Mouse (Mus musculus): ENCODE data around the gene Dcbld2. TPM values are rescaled to one million over a fixed set of nuclear protein-coding genes. Genes with fewer than 3 reads are reported as not detected.

The Dcbld2 gene
- 10 to 100 TPM; 26.0 to 26.1 TPM for total RNA-seq (2021)

DNA sequence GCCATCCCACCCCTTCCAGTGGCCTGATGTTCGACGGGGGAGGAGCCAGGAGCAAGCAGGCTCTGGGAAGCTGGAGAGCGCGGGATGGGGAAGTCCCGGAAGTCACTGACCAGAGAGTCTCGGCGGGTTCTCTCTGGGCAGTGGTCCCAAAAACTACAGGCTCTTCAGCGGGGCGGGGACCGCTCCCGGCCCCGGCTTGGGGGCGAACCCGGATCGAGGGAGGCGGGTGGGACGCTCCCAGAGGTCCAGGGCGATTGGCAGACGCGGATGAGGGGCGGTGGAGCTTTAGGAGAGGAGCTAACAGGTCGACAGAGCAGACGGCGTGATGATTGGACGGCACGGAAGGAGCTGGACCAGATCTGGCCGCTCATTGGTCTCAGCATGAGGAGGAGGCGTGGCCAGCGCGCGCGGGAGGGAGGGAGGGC lies at the start of gene Dcbld2:
Gene Dcbld2 (plus strand): TSS at position 382 of the 425 bp plus-strand sequence.
- intact Hi-C loops (cut with DNase I), result loop anchor here (5.0 kb wide), 1 partner anchor 44 kb away; no protein-coding TSS in a partner anchor
- peak; percentile 96 to 97 for DNase-seq (ENCODE audit: low spot score in 2 of 2)

DNA sequence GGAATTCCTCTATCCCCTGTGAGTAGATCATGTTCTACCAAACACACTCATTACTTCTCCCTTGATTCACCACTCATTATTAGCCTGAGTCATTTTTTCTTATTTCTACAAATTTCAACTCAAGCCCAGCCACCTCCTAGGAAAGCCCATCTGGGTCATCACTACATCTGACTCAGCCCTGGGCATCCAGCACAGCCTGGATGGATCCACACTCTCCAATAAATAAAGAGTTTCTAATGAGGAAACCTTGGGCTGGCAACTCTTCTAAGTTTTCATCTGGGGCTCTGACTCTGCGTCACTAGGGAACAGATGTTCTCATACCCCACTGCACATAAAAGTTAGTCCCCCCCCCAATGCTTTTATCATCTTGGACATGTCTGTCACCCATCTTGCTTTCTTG lies 31.1 kb upstream of the Dcbld2 start:
- intact Hi-C loops (cut with DNase I), result no loop called here
- no peak for DNase-seq (ENCODE audit: low spot score in 2 of 2)

DNA sequence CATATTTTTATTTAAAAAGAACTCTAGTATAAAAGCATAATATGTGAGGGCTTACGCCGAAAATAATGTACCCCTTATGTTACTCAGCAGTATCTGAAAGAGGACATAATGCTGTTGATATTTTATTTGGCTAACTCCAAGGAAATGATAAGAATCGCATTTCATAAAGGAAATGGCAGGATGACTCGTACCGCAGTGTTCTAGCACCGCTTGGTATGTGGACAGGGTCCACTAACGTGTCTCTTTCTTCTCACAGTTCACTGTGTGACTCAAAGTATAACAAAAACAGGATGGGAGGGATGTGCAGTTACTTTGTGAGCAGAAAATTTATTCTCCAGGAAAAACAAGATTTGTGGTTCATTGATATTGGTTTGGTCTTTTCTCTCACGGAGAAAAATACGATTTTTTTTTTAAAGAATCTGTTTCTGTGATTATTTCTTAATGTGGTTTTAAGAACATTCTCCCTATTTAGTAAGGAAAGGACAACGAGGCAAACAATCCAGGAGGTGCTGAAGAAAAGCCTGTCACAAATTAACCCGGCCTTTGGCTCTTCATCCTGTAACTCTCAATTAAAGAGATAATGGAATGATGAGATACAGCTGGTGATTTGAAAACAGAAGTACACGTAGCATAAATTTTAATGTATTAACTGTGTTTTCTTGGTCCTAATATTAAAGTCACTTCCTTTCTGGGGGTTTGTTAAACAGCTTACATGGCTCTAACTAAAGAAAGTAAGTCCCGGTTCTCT lies 30.3 kb upstream of the Dcbld2 start:
- intact Hi-C loops (cut with DNase I), result no loop called here
- DNase-seq (ENCODE audit: low spot score in 2 of 2), result no peak

DNA sequence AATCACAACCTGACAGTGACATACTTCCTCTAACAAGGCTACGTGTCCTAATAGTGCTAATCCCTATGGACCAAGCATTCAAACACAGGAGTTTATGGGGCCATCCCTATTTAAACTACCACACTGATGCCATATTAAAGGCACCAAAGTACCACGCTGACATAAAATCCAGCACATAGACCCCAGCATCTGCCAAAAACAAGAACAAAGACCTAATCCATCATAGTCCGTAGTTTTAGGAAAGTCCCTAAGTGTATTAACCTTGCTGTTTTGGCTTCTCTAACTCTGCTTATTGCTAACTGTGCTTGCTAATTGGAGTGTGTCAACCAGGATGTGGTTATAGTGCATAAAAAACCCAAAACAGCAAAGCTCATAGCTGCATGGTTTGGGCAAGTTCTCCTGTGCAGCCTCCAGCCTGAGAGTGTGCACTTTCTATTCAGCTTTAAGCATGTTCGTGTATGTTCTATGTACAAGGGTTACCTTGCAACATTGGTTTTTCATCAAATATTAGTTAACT lies 21.9 kb upstream of the Dcbld2 start:
- intact Hi-C loops (cut with DNase I), result no loop called here
- no peak for DNase-seq (ENCODE audit: low spot score in 2 of 2)

DNA sequence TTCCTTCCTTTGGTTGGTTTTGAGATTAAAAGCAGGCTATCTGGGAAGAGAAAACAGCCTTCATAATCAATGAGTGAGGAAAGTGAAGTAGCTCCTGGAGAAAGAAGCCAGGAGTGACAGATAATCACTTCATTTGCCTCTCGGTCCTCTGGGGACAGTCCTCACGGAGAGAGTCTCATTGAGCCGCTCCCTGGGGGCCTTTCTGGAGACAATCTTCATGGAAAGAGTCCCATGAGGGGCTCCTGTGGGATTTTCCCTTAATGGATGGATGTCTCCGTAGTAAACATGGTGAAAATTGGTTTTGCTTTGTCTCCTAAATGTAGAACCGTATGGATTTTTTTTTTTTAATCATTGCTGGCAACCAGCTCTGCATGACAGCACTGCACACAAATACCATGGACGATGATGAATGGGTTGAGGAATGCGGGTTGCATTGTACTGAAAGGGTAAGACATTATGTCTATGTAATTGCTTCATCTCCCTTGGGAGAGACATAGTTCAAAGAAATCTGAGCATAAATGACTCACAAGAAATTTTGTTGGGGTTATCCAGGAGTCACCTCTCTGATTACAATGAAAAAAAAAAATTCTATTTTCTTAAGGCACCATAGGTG lies 19.0 kb upstream of the Dcbld2 start:
- no peak for DNase-seq (ENCODE audit: low spot score in 2 of 2)
- intact Hi-C loops (cut with DNase I), result no loop called here

DNA sequence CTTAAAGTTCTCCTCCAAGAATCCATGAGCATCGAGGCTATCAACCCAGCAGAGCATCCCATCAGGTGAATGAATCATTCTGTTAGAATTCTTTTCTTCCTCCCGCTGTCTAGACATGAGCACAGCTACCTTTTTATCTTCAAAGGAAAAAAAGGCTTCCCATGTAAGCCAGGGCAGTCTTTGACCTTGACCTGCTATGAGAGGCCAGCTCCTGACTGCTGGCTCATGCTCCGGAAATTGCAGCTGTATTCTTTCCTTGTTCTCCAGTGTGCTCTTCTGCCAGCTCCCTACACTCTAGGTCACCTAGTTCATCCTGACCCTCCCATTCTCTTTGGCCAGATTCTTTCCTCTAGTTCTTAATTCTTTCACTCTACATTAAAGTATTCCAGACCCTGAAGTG lies 15.2 kb upstream of the Dcbld2 start:
- intact Hi-C loops (cut with DNase I), result loop anchor here (10.0 kb wide), 1 partner anchor 88 kb away; no protein-coding TSS in a partner anchor
- DNase-seq (ENCODE audit: low spot score in 2 of 2), result no peak

DNA sequence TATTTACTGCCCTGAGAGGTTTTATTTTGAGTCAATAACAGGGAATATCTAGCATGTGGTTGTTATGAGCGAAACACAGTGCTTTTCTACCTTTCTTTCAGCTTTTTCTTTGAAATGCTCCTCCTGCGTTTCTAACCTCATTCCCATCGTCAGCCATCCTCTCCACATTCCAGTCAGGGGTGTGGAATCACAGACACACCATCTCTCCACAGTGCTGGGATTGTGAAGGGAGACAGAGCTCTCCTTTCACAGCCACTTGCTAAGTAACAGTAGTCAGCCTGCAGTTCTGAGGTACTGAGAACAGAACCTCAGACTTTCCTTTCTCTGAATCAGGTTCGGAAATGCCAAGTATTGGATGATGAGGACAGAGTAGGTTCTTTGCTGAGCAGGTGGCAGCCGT lies 14.1 kb upstream of the Dcbld2 start:
- intact Hi-C loops (cut with DNase I), result loop anchor here (10.0 kb wide), 1 partner anchor 89 kb away; no protein-coding TSS in a partner anchor
- DNase-seq (ENCODE audit: low spot score in 2 of 2), result no peak

DNA sequence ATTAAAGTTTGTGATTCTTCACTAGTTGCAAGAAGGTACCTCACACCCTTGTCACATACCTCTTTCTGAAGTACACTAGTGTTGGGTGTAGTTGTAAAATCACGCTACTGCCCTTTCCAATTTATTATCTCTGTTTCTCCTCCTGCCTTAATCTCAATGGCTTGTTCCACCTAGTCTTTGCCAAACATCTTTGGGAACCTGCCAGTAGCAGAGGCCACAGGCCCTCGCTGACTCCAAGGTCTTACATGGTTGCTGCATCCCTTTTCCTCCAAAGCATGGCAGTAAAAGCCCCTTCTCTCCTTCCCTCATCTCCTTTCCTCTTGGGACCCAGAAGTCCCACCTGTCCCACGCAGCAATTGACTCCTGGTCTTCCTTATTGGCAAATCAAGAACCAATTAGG lies 9.6 kb upstream of the Dcbld2 start:
- intact Hi-C loops (cut with DNase I), result loop anchor here (10.0 kb wide), 1 partner anchor 94 kb away; no protein-coding TSS in a partner anchor
- no peak for DNase-seq (ENCODE audit: low spot score in 2 of 2)

DNA sequence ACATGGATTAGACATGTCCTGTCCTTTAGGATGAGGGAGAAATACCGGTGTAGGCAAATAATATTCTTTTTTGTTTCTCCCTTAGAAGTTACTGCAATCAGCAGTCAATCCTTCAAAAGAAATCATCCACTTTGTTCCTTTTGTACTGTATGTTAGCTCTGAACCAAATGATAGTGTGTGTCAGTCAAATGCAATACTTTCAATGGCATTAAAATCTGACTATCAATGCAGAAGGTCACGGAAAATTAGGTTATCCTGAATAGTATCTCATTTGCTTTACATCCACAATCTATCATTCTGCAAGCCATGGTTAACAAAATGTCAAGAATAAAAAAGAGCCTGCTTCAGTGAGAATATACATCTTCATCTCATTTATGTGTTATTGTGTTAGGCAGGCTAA lies 7.2 kb upstream of the Dcbld2 start:
- no peak for DNase-seq (ENCODE audit: low spot score in 2 of 2)
- intact Hi-C loops (cut with DNase I), result no loop called here

DNA sequence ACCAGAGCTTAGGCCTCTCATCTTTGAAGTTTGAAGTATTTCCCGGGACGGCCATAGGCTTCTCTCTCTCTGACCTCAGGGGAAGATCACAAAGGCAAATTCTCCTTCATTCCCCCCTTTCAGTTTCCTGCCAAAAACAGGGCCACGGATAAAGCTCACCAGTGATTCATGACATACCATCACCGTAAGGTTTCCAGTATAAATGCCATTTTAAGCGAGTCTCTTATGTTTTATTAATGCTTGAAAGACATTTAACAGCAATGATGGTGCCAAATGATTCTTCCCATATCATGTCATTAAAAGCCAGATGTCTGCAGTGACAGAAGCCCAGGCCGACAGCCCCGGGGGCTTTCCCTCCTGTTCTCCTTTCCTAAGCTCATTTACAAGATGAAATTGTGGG lies 3.6 kb upstream of the Dcbld2 start:
- intact Hi-C loops (cut with DNase I), result loop anchor here (5.0 kb wide), 1 partner anchor 48 kb away; no protein-coding TSS in a partner anchor
- no peak for DNase-seq (ENCODE audit: low spot score in 2 of 2)

DNA sequence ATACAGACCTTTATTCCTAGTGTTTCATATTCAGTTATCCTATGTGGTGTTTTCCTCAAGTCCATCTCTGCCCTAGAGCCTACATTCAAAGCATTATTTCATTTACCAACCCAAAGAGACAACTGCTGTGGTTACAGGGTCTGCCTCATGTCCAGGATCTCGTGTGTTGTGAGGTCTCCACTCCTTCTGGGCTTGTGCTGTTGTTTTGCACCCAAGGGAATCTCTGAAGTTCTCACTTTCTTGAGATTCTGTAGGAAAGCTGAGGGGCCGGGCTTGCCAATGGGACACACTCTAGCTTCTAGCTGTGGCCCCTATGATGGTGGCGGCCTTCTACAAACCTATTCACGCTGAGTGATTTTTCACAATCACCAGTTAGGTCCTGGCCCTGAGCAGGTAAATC lies 3.0 kb upstream of the Dcbld2 start:
- intact Hi-C loops (cut with DNase I), result loop anchor here (5.0 kb wide), 1 partner anchor 47 kb away; no protein-coding TSS in a partner anchor
- DNase-seq (ENCODE audit: low spot score in 2 of 2), result no peak

DNA sequence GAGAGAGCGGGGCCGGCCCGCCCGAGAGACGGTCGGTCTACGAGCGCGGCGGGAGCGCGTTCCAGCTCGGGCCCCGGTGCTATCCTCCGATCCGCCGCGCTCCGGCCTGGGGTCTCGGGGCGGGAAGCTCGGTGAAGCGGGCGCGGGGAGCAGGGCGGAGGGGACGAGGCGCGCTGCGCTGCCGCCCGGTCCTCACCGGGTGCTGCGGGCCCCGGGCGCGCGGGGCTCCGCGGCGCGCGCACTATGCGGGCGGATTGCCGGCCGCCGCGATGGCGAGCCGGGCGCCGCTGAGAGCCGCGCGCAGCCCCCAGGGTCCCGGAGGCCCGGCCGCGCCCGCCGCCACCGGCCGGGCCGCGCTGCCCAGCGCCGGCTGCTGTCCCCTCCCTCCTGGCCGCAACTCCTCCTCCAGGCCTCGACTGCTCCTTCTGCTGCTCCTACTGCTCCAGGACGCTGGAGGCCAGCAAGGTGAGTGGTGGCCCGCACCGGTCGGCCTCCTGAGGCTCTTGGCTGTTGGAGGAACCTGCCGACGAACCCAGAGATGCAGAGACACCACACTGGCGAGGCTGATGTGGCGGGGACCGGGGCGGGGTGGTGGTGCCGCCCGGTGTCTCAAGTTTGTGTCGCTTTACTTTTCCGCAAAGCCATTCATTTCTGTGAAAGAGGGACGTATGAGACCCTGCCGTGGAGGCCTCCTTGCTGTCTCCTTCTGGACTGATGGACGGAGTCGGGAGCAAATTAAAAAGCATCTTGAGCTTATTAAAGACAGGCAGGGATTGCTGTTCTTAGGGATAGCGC lies 441 bp downstream of the Dcbld2 start:
- intact Hi-C loops (cut with DNase I), result loop anchor here (5.0 kb wide), 1 partner anchor 44 kb away; no protein-coding TSS in a partner anchor
- peak; percentile 43 to 48 for DNase-seq (ENCODE audit: low spot score in 2 of 2)

DNA sequence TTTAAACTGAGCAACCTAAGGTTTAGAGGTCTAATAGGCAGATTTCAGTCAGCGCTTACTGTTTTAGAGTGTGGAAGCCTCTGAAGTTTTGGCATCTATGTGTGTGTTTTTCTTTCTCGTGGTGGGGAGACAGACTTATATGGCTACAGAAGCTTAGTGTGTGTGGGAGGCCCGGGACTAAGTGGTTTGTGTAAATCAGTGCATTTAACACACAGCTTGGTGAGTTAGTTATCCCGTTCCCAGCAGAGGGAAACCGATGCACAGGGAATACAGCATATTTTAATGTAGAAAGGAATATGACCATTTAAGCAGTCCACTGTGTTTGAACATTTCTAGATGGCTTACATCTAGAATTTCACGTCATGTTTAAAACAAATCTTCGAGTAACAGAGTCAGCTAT lies 1.6 kb downstream of the Dcbld2 start:
- no peak for DNase-seq (ENCODE audit: low spot score in 2 of 2)
- intact Hi-C loops (cut with DNase I), result loop anchor here (5.0 kb wide), 1 partner anchor 42 kb away; no protein-coding TSS in a partner anchor

DNA sequence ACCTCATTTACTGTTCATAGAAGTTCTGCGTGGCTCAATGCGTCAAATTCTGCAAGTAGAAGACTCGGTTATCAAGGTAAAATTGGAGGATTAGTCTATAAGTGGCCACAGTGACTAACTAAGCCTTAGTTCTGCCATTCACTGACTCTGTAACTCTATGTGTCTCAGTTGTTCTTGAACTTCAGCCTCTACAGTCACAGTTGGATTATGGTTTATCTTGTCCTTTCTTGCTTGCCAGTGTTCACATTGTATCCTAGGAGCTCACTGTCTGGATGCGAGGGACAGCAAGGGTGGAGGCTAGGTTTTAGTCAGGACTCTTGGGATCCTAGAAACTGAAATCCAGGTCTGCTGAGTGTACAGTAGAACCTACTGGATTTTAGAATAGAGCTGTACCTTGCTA lies 6.6 kb downstream of the Dcbld2 start:
- intact Hi-C loops (cut with DNase I), result no loop called here
- DNase-seq (ENCODE audit: low spot score in 2 of 2), result no peak

DNA sequence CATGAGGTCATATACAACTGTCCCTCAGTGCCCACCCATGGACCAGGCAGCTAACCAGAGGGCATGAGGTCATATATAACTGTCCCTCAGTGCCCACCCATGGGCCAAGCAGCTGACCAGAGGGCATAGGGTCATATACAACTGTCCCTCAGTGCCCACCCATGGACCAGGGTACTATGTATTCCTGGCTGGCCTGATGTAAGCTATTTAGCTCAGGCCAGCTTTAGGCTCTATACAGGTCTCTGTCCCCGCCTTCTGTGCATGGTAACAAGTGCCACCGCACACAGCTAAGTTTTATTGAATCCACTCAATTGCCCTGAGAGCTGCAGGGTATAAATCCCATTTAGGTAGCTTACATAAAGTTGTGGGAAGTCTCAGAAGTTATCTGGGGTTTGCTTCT lies 7.3 kb downstream of the Dcbld2 start:
- intact Hi-C loops (cut with DNase I), result no loop called here

DNA sequence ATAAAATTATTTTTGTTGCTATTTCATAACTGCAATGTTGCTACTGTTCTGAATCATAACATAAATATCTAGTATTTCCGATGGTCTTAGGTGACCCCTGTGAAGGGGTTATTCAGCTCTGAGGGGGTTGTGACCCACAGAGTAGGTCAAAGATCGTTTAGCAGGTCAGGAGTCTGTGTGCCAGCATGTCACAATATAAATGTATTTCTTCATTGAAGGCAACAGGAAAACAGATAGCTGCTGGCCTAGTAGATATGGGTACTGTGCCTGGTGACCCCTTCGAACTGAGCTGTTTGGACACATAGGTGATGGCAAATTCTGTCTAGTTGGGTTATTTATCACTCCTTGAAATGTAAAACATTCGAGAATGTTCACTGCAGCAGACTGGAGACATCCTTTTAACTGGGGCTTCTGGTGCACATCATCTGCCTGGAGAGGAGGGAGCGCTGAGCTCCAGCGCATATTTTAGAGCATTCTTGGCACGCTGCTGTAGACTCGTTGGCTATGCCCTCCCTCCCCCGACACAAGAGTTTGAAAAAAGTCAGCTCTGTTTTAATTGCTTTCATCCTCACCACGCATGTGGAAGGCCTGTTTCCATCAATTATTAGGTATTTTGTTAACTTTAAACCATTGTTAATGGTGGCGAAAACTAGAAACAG lies 13.6 kb downstream of the Dcbld2 start:
- intact Hi-C loops (cut with DNase I), result no loop called here
- DNase-seq (ENCODE audit: low spot score in 2 of 2), result peak in 1 of 2 experiments; percentile 41

More for the DNA sequence above, 7.3 kb downstream of the Dcbld2 start:
- no peak for DNase-seq (ENCODE audit: low spot score in 2 of 2)

DNA sequence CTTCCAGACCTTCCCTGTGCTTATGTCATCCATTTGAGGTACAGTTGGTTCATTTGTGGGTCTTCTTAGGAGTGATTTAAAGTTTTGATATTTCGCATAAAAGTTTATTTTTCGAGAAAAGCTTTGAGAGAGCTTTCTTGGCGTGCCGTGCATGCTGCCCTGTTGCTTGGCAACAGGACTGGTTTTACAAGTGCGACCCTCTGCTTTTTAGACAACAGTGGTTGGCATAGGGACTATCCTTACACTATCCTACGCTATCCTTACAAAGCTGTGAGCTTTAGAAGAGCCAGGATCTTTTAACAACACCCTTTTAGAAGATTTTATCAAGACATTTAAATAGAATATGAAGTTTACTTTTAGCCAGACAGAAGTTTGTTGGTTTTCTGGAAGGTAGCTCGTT lies 22.0 kb downstream of the Dcbld2 start:
- intact Hi-C loops (cut with DNase I), result no loop called here
- no peak for DNase-seq (ENCODE audit: low spot score in 2 of 2)

DNA sequence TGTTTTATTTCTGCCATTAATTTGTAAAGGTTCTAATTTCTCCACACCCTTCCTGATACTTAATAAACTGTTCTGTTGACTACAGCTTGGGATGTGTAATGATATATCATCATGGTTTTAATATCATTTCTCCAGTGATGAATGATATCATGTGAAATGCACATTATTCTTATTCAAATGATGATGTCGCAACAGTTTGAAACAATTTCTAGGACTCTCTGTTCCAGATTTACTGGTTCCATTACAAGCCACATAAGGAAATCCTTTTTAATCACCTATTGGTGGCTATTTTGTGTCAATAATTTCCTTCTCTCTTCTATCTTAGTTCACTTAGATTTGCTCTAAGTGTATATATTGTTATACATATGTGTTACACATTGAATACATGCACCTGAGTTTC lies 24.1 kb downstream of the Dcbld2 start:
- intact Hi-C loops (cut with DNase I), result no loop called here
- no peak for DNase-seq (ENCODE audit: low spot score in 2 of 2)

DNA sequence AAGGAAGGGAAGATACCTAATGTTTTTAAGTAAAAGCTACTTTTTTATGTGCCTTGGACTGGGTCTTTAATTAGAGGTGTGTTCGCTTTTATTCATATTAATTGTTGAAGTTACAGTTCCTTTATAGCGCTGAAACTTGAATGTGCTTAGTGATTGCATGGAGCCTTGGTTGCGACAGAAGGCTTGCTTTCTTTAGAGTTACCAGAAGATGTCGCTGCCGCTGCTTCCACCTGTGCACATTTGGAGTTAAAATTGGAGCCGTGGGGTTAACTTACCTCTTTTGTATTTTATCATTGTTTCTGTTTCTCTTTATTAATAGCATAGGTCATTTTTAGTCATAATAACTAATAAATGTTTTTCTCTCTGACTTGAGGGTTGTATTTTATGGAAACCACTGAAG lies 36.5 kb downstream of the Dcbld2 start:
- no peak for DNase-seq (ENCODE audit: low spot score in 2 of 2)
- intact Hi-C loops (cut with DNase I), result no loop called here

Data from left cerebral cortex, postnatal 36 days (tissue).